Mouse (Mus musculus) kidney, embryonic 14.5 days (tissue): ENCODE results near the gene Atg3. TPM values are rescaled to one million over a fixed set of nuclear protein-coding genes. Genes with fewer than 3 reads are reported as not detected.

Experiments used
- ATAC-seq: fragments of 200-750 bp; cut with Nextera tagmentation; 2 replicates; pipeline ENCODE4 v1.8.0; 2017; ENCODE audit warnings: moderate number of reproducible peaks, mild to moderate bottlenecking, moderate TSS enrichment, moderate library complexity; ENCODE audit not compliant: low FRiP score, low TSS enrichment
- H3K27ac ChIP-seq: fragments of 300-500 bp; sonication (generic); 2 replicates; pipeline ENCODE4 v1.5.1; 2014; ENCODE audit warnings: low read depth, mild to moderate bottlenecking, low read length, moderate library complexity, mixed read lengths
- H3K27me3 ChIP-seq: fragments of 300-500 bp; sonication (generic); 2 replicates; pipeline ENCODE4 v1.6.1; 2014; ENCODE audit warnings: mild to moderate bottlenecking, low read length; ENCODE audit not compliant: control insufficient read depth, insufficient read depth
- H3K36me3 ChIP-seq: fragments of 300-500 bp; sonication (generic); 2 replicates; pipeline ENCODE4 v1.6.1; 2014; ENCODE audit warnings: low read length, mixed read lengths; ENCODE audit not compliant: control insufficient read depth, insufficient read depth
- H3K4me1 ChIP-seq: fragments of 300-500 bp; sonication (generic); 2 replicates; pipeline ENCODE4 v1.6.1; 2014; ENCODE audit warnings: low read length, mixed read lengths; ENCODE audit not compliant: control insufficient read depth, insufficient read depth
- H3K4me2 ChIP-seq: fragments of 300-500 bp; sonication (generic); replicated peaks from 2 replicates; pipeline ENCODE4 v1.6.1; 2014; ENCODE audit warnings: low read depth, mild to moderate bottlenecking, low read length
- H3K4me3 ChIP-seq: fragments of 300-500 bp; sonication (generic); 2 replicates; pipeline ENCODE4 v1.5.1; 2014; ENCODE audit warnings: mild to moderate bottlenecking, low read length
- H3K9ac ChIP-seq: fragments of 300-500 bp; sonication (generic); 2 replicates; pipeline ENCODE4 v1.6.1; 2014; ENCODE audit warnings: low read depth, mild to moderate bottlenecking, low read length, moderate library complexity
- H3K9me3 ChIP-seq: fragments of 300-500 bp; sonication (generic); 2 replicates; pipeline ENCODE4 v1.6.1; 2016; ENCODE audit warnings: low read length; ENCODE audit not compliant: control insufficient read depth
- WGBS: fragments of 180-500 bp; shearing (Covaris S2); extraction: QIAGEN DNeasy Blood & Tissue Kit; methylation state at CpG from one replicate; pipeline ENCODE4 v1.1.7; 2014; 5-methylcytosine and 5-hydroxymethylcytosine counted together
- polyA plus RNA-seq: library from polyadenylated mRNA; unstranded; fragments of >200 nt; fragmentation: Nextera tagmentation; extraction: Ambion mirVana; gene quantifications from 2 replicates; pipeline ENCODE4 v1.2.1, GENCODE M21; 2014

The Atg3 gene
- polyA plus RNA-seq, 1 experiment from 2014 or later = 32.1 TPM

GRCm38 (mm10) chr16:45227002-45227401 lies 68.4 kb downstream of the Atg3 start:
- Histone ChIP-seq H3K4me2 (no peak overlapping the region), H3K27me3 (no peaks in the 10 kb centered on the region), H3K9ac (no peak overlapping the region), H3K27ac (no peak overlapping the region), H3K4me3 (no peak overlapping the region), H3K36me3 (no peaks in the 10 kb centered on the region), H3K9me3 (no peaks in the 10 kb centered on the region), H3K4me1 (no peaks in the 10 kb centered on the region)
- ATAC-seq = no peak
- 73% methylated on average over 1 of the region's 1 CpGs for WGBS

DNA sequence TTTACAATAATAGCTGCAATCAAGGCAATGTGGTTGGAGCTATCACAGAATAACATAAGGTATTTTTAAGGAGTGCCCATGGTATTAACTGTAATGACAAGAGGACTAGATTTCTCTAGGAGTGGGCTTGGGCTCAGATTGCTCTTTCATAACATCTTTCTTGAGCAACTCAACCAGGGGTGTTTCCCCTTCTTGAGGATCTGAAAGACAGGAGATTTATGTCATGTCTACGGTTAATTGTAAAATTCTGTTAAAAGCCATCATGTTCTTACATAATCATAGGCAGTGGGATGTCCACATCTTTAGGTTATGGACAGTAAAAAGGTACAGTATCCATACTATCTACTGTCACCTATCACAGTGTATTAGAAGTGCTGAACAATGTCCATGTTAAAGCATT lies 72.7 kb downstream of the Atg3 start:
- no peak overlapping the region for H3K4me3 ChIP-seq
- no peaks in the 10 kb centered on the region for H3K4me1 ChIP-seq
- no peaks in the 10 kb centered on the region for H3K9me3 ChIP-seq
- no peak overlapping the region for H3K27ac ChIP-seq
- WGBS = 80% methylated on average over 1 of the region's 1 CpGs
- no peaks in the 10 kb centered on the region for H3K27me3 ChIP-seq
- H3K36me3 ChIP-seq = no peaks in the 10 kb centered on the region
- H3K9ac ChIP-seq = no peak overlapping the region
- no peak for ATAC-seq
- H3K4me2 ChIP-seq = no peak overlapping the region

- ATAC-seq = no peak
- WGBS = 78% methylated on average over 3 of the region's 3 CpGs
These were observed 74.4 kb downstream of the Atg3 start for GRCm38 (mm10) chr16:45233007-45233406.

More at GRCm38 (mm10) chr16:45233007-45233406, 74.4 kb downstream of the Atg3 start:
- no peaks in the 10 kb centered on the region for H3K4me1 ChIP-seq
- H3K9me3 ChIP-seq = no peaks in the 10 kb centered on the region
- no peak overlapping the region for H3K9ac ChIP-seq
- H3K4me2 ChIP-seq = no peak overlapping the region
- no peak overlapping the region for H3K4me3 ChIP-seq
- H3K27me3 ChIP-seq = no peaks in the 10 kb centered on the region
- no peak overlapping the region for H3K27ac ChIP-seq
- no peaks in the 10 kb centered on the region for H3K36me3 ChIP-seq

Other genes with a start within 250 kb of the Atg3 start
- 0.31 TPM in 1 of 2 replicates, not detected in the other for gene Cd200r3, start 215.1 kb upstream of the Atg3 start, polyA plus RNA-seq
- gene Ccdc80, start 65.4 kb upstream of the Atg3 start, polyA plus RNA-seq = 60.1 and 78.5 TPM in 2 replicates
- 8.3 and 19.6 TPM in 2 replicates for gene Slc35a5, start 79 bp upstream of the Atg3 start, polyA plus RNA-seq
- gene Btla, start 65.5 kb downstream of the Atg3 start, polyA plus RNA-seq = not detected in 2 replicates